Mouse (Mus musculus) cerebellum, adult (tissue): ENCODE results near the gene Gm10352.
"Not testable (repeated sequence)": the region's sequence is repeated elsewhere in the genome, so short reads cannot be mapped to it uniquely, and the experiment has no call there.

ENCODE experiments used
- ATAC-seq: cut with Nextera tagmentation; 2 replicates; pipeline ENCODE4 v1.9.2; 2017; ENCODE audit warnings: mild to moderate bottlenecking, moderate library complexity, mixed read lengths; ENCODE audit not compliant: insufficient number of reproducible peaks, low FRiP score, low TSS enrichment

Gm10352 gene

DNA sequence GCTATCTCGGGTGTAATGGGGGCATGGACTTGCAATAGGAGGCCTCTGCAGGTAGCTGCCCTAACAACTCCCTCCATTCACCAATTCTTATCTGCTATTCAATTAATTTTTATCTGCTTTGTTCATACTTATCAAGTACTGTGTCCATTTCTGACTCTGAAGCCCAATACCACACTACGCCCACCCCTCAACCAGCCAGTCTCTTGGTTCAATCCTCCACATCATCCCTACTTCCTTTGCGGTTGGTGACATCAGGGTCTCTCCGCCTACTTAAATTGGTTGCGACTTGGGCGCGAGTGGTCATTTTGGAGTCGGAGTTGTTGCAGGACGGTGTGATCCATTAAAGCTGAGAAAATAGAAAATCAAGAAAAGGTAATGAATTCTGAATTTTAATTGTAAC is at the start of gene Gm10352:
Gm10352 (plus strand) TSS at position 301 of the 400 bp plus-strand sequence.
- not testable (repeated sequence) for ATAC-seq

GRCm38 (mm10) chrY:2932282-2932681 is 31.5 kb downstream of the Gm10352 start, which contains the start of gene Gm29289:
Gene Gm29289, plus strand, starts transcription at chrY:2932582.
- not testable (repeated sequence) for ATAC-seq
